Mouse (Mus musculus) adrenal gland, adult 2 months (tissue): Measurements from ENCODE around the gene Znhit2. TPM values are rescaled to one million over a fixed set of nuclear protein-coding genes. Genes with fewer than 3 reads are reported as not detected.
A peak's percentile ranks its signal among the peaks of the same experiment; 100 is the strongest.

ENCODE experiments used
- DNase-seq: peaks from one replicate; pipeline ENCODE4 v3.0.0; 2021
- polyA plus RNA-seq: library from polyadenylated mRNA; depleted of rRNA; stranded (reverse); fragments of >200 nt; gene quantifications from 2 replicates; pipeline ENCODE4 v1.2.3, GENCODE M21; 2012
- total RNA-seq, 2 experiments: library from RNA; stranded (reverse); gene quantifications; 2 replicates each; pipeline ENCODE4 v1.2.3; 2021

Gene Znhit2
- total and polyA plus RNA-seq, 3 experiments = 24.7 to 134 (median 37.5) TPM

GRCm38 (mm10) chr19:6046294-6047153, 14.5 kb upstream of the Znhit2 start, which contains the start of gene Syvn1:
Syvn1 (plus strand) TSS chr19:6046576.
- DNase-seq = peak; percentile 95

DNA sequence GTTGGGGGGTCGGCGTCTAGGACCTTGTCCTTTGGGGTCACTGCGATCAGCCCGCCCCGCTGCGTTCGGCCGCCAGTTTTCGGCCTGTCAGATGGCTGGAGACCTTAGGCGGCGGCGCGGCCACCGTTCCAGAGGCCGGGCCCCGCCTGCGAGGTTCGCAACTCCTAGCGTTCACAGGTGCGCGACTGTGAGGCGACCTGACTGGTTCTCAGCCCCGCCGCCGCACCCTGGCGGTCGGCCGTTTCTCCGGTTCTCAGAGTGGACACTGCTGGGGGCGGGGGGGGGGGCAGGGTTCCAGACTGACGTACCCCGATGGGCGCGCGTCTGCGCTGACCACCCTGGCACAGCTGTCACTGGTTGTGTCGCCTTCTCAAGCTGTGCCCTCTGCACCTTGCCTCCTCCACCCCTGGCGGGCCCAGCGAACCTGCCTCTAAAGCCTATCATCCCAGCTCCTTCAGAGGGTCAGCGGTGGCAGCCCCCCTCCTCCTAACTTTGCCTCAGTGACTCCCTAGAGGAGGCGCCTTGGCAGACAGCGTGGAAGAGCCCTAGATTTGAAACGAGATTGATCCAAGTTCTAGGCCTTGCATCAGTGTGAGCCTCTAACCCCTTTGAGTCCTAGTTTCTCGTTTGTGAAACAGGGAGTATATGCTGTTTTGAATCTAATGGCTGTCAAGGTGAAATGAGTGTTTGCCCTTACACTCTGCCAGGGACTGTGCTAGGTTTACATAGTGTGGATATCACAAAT, 13.7 kb upstream of the Znhit2 start:
- peak; percentile 35 for DNase-seq

GRCm38 (mm10) chr19:6047899-6048166, 13.2 kb upstream of the Znhit2 start:
- no peak for DNase-seq

DNA sequence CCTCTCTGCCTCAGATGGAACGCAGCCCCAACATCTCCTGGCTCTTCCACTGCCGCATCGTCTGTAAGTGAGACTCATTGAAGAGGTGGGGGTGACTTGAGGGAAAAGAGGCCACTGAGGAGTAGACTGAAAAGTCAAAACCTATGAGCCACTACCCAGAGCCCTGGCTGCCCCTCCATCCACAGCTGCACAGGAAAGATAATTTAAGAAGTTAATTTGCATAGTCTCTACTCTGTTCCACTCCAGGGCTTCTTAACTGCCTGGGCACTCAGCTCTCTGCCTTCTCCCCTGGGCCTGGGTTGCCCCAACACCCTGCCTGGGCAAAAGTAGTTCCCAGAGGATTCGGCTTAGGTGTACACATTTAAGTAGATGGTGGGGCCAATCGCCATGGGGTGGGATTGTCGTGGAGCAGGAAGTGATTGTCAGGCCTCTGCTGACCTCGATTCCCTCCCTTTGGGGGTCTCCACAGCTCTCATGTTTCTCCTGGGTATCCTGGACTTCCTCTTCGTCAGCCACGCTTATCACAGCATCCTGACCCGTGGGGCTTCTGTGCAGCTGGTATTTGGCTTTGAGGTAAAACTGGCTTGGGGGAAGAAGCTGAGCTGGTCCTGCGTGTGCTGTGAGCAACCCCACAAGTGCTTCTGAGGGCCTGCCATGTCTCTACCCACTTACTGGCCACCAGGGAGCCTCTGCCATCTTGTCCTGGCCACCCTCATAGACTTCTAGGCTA, 12.1 kb upstream of the Znhit2 start:
- no peak for DNase-seq

DNA sequence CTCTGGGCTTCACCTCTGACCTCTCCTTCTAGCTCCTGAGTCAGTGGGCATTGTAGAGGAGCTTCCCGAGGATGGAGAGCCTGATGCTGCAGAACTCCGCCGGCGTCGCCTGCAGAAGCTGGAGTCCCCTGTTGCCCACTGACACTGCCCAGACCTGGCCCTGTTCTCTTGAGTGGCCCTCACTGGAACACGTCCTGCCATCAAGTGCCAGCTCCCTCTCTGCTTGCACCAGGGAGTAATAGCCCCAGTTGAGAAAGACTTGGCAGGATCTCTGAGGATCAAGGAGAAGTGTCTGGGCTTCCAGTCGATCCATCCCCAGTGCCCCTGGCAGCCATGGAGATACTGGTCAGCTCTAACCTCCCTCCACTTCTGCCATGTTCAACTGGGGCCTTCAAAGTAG, 8.5 kb upstream of the Znhit2 start:
- DNase-seq = peak; percentile 47

- DNase-seq = no peak
Observed at GRCm38 (mm10) chr19:6054296-6054695, 6.7 kb upstream of the Znhit2 start.

DNA sequence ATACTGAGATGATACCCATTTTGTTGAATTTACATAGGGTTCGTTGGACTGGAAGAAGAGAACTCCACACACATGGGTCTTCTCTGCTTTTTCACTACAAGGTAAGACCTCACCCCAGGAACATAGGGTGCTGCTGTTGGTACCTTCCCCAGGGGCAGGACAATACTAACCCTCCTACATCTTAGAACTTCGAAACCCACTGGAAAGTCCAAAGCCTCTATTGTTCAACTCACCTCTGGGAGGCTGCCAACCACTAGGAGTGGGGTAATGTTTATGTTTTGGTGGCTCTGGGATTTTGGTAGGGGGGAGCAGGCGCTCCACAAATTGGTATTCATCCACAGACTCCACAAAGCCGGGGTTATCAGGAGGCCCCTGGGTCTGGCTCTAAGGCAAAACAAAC, 4.3 kb upstream of the Znhit2 start:
- DNase-seq = no peak

GRCm38 (mm10) chr19:6057313-6058096, 3.5 kb upstream of the Znhit2 start, which contains the start of the genes Mrpl49 and Fau:
Mrpl49 (minus strand) TSS chr19:6057785.
Fau (plus strand) TSS chr19:6057844.
- DNase-seq = peak; percentile 99

DNA sequence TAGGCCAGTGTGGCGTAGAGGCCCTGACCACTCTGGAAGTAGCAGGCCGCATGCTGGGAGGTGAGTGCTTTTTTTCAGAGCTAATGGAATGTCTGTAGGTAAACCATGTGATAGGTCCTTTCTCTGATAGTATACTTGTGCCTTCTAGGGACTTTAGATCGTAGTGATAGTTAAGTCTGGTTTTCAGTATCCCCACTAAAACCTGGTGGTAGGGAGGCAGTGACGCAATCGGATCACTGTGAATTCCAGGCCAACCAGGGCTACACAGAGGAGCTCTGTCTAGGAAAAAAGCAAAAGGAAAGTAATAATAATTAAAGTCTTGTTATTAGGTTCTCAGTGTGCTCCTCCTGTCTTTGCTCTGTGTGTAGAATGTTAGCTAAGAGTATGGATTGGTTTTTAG, 2.5 kb upstream of the Znhit2 start:
- no peak for DNase-seq

- no peak for DNase-seq
Observed at GRCm38 (mm10) chr19:6058966-6059365, 2.0 kb upstream of the Znhit2 start.

DNA sequence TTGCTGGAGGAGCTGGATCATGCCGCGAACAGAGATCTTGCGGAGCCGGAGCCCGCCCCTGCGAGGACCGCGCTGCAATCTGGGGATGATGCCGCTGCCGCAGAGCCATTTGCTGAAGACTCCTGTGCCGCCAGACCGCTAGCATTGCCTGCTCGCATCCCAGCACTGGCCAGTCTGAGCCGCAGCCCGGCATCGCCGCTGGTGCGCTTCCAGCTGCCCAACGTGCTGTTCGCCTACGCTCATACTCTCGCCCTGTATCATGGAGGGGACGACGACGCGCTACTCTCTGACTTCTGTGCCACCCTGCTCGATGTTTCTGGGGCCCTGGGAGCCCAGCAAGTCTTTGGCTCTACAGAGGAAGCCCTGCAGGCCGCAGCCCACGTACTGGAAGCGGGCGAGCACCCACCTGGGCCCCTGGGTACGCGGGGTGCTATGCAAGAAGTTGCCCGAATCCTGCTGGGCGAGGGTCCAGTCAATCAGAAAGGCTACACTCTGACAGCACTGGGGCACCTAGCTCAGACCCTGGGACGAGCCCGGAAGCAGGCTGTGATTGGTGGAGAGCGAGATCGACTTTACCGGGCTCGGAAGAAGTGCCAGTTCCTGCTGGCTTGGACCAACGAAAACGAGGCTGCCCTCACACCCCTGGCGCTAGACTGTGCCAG, 780 bp downstream of the Znhit2 start:
- DNase-seq = peak; percentile 60

GRCm38 (mm10) chr19:6062418-6062817, 1.4 kb downstream of the Znhit2 start:
- DNase-seq = no peak

- DNase-seq = no peak
Observed at GRCm38 (mm10) chr19:6063081-6063480, 2.1 kb downstream of the Znhit2 start.

GRCm38 (mm10) chr19:6066571-6066970, 5.6 kb downstream of the Znhit2 start:
- DNase-seq = no peak

- DNase-seq = peak; percentile 86
Observed at GRCm38 (mm10) chr19:6067011-6067723, 6.2 kb downstream of the Znhit2 start.

- peak; percentile 96 for DNase-seq
Observed at GRCm38 (mm10) chr19:6067724-6068415, 6.9 kb downstream of the Znhit2 start, which contains the start of gene Tm7sf2. Tm7sf2 (minus strand) TSS chr19:6068373.

- DNase-seq = no peak
Observed at GRCm38 (mm10) chr19:6068951-6069350, 8.0 kb downstream of the Znhit2 start.

DNA sequence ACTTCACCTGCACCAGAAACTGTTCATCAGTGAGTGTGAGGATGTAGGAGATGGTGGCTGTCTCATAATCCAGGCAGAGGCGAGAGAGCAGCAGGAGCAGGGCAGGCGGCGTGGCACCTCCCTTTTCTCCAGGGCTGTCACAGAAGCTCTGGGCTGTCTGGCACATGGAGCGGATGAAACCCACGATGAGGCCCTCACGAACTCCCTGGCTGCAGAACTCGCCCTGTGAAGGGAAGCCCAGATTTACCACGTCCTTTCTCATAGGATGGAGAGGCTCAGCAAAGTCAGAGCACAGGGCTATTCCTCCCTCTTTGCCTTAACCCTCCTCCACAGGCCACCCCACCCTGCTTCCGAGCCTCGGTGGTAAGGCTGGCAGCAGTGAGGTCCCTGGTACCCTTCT, 8.9 kb downstream of the Znhit2 start:
- no peak for DNase-seq

GRCm38 (mm10) chr19:6070571-6071250, 9.7 kb downstream of the Znhit2 start:
- DNase-seq = no peak
